Mouse (Mus musculus): ENCODE measurements at regions not wholly inside any gene's neighbourhood (a gene's known extent, or its start where the extent isn't known, plus 50 kb on each side); places are given as distances from the start of the nearest gene placed in this dataset.

GRCm38 (mm10) chr1:147186799-147187198 is 692.2 kb downstream of the Brinp3 start:
- H3K27me3 ChIP-seq (ENCODE audit: control insufficient read depth in 1 of 2, insufficient read depth in 2 of 2, low read length in 2 of 2): no peaks in the 10 kb centered on the region
- no peak for TF ChIP-seq MAZ (IDR thresholded peaks at IDR 0.05; ENCODE audit: low read depth, low read length)
- no peak for TF ChIP-seq E2F4 (IDR thresholded peaks at IDR 0.05; ENCODE audit: borderline replicate concordance, low read depth, low read length)
- TF ChIP-seq POLR2AphosphoS2 (IDR thresholded peaks at IDR 0.05; ENCODE audit: low read length): no peak
- no peak for TF ChIP-seq MAFK (IDR thresholded peaks at IDR 0.05; ENCODE audit: borderline replicate concordance, low read depth, low read length)
- no peak for TF ChIP-seq ZMIZ1 (IDR thresholded peaks at IDR 0.05; ENCODE audit: low read depth, low read length)
- TF ChIP-seq SMC3 (IDR thresholded peaks at IDR 0.05; ENCODE audit: low read depth, low read length): no peak
- TF ChIP-seq TCF12 (IDR thresholded peaks at IDR 0.05; ENCODE audit: low read depth, low read length): no peak
- TF ChIP-seq NELFE (IDR thresholded peaks at IDR 0.05; ENCODE audit: low read depth, low read length): no peak
- no peak for TF ChIP-seq POLR2AphosphoS5 (IDR thresholded peaks at IDR 0.05; ENCODE audit: borderline replicate concordance, low read depth, low read length)
- no peak for TF ChIP-seq ZC3H11A (IDR thresholded peaks at IDR 0.05; ENCODE audit: low read depth, low read length)
- no peak for TF ChIP-seq NRF1 (IDR thresholded peaks at IDR 0.05; ENCODE audit: insufficient read depth, low read depth, low read length, poor library complexity, severe bottlenecking)
- no peak for TF ChIP-seq POLR2A (IDR thresholded peaks at IDR 0.05; ENCODE audit: control insufficient read depth in 1 of 2, insufficient read depth in 1 of 2, low read depth in 1 of 2, low read length in 2 of 2, poor library complexity in 1 of 2)
- TF ChIP-seq UBTF (IDR thresholded peaks at IDR 0.05; ENCODE audit: borderline replicate concordance, insufficient read depth, low read depth, low read length): no peak
- no peak for TF ChIP-seq MAX (IDR thresholded peaks at IDR 0.05; ENCODE audit: low read length)
- TF ChIP-seq TBP (IDR thresholded peaks at IDR 0.05; ENCODE audit: low read depth, low read length): no peak
- no peak for TF ChIP-seq MYB (IDR thresholded peaks at IDR 0.05; ENCODE audit: low read depth, low read length)
- no peak for TF ChIP-seq ZKSCAN1 (IDR thresholded peaks at IDR 0.05; ENCODE audit: low read depth, low read length)
- H3K27ac ChIP-seq (ENCODE audit: control insufficient read depth, low read depth, low read length): no peak overlapping the region
- H3K36me3 ChIP-seq (ENCODE audit: control insufficient read depth in 1 of 2, insufficient read depth in 2 of 2, low read length in 2 of 2): no peaks in the 10 kb centered on the region
- H3K9me3 ChIP-seq (replicated peaks; ENCODE audit: insufficient read depth, low read length): no peaks in the 10 kb centered on the region
- no peak for DNase-seq (ENCODE audit: low read depth, low spot score)
- no peak overlapping the region for H3K4me3 ChIP-seq (ENCODE audit: control insufficient read depth in 1 of 2, insufficient read depth in 1 of 2, low read depth in 2 of 2, low read length in 2 of 2)
- H3K79me2 ChIP-seq (ENCODE audit: control insufficient read depth, insufficient read depth, low read length, poor library complexity): no peaks in the 10 kb centered on the region
- no peaks in the 10 kb centered on the region for H3K4me1 ChIP-seq (ENCODE audit: control insufficient read depth in 1 of 2, insufficient read depth in 2 of 2, low read length in 2 of 2)
- no peak overlapping the region for H3K9ac ChIP-seq (ENCODE audit: control insufficient read depth, low read depth, low read length, poor library complexity, severe bottlenecking)

- Histone ChIP-seq H3K27me3 (ENCODE audit: control insufficient read depth in 1 of 2, insufficient read depth in 2 of 2, low read length in 2 of 2) (no peaks in the 10 kb centered on the region), H3K27ac (ENCODE audit: control insufficient read depth, low read depth, low read length) (no peak overlapping the region), H3K4me1 (ENCODE audit: control insufficient read depth in 1 of 2, insufficient read depth in 2 of 2, low read length in 2 of 2) (no peaks in the 10 kb centered on the region), H3K9me3 (replicated peaks; ENCODE audit: insufficient read depth, low read length) (no peaks in the 10 kb centered on the region), H3K79me2 (ENCODE audit: control insufficient read depth, insufficient read depth, low read length, poor library complexity) (no peaks in the 10 kb centered on the region), H3K4me3 (ENCODE audit: control insufficient read depth in 1 of 2, insufficient read depth in 1 of 2, low read depth in 2 of 2, low read length in 2 of 2) (no peak overlapping the region), H3K36me3 (ENCODE audit: control insufficient read depth in 1 of 2, insufficient read depth in 2 of 2, low read length in 2 of 2) (no peaks in the 10 kb centered on the region), H3K9ac (ENCODE audit: control insufficient read depth, low read depth, low read length, poor library complexity, severe bottlenecking) (no peak overlapping the region)
- DNase-seq (ENCODE audit: low read depth, low spot score): no peak
- TF ChIP-seq SIN3A (IDR thresholded peaks at IDR 0.05; ENCODE audit: low read length) (no peak), ELF1 (IDR thresholded peaks at IDR 0.05; ENCODE audit: low read depth, low read length) (no peak), MAX (IDR thresholded peaks at IDR 0.05; ENCODE audit: low read length) (no peak), RAD21 (IDR thresholded peaks at IDR 0.05; ENCODE audit: low read depth, low read length) (no peak), JUND (IDR thresholded peaks at IDR 0.05; ENCODE audit: low read depth, low read length) (no peak), KAT2A (conservative IDR thresholded peaks at IDR 0.05; ENCODE audit: low read depth, low read length) (no peak), MYB (IDR thresholded peaks at IDR 0.05; ENCODE audit: low read depth, low read length) (no peak), SMC3 (IDR thresholded peaks at IDR 0.05; ENCODE audit: low read depth, low read length) (no peak), TAL1 (IDR thresholded peaks at IDR 0.05; ENCODE audit: low read length) (no peak), NRF1 (IDR thresholded peaks at IDR 0.05; ENCODE audit: insufficient read depth, low read depth, low read length, poor library complexity, severe bottlenecking) (no peak), USF2 (IDR thresholded peaks at IDR 0.05; ENCODE audit: borderline replicate concordance in 1 of 2, insufficient read depth in 1 of 2, low read depth in 1 of 2, low read length in 2 of 2) (no peak), MEF2A (IDR thresholded peaks at IDR 0.05; ENCODE audit: extremely low read depth, insufficient replicate concordance, low read depth, low read length, poor library complexity, severe bottlenecking) (no peak), GATA1 (IDR thresholded peaks at IDR 0.05; ENCODE audit: low read depth, low read length) (no peak), MAFK (IDR thresholded peaks at IDR 0.05; ENCODE audit: borderline replicate concordance, low read depth, low read length) (no peak), ZMIZ1 (IDR thresholded peaks at IDR 0.05; ENCODE audit: low read depth, low read length) (no peak), USF1 (IDR thresholded peaks at IDR 0.05; ENCODE audit: low read depth, low read length) (no peak), ETS1 (IDR thresholded peaks at IDR 0.05; ENCODE audit: low read depth, low read length) (no peak), BHLHE40 (IDR thresholded peaks at IDR 0.05; ENCODE audit: borderline replicate concordance, low read depth, low read length) (no peak), ZNF384 (IDR thresholded peaks at IDR 0.05; ENCODE audit: low read depth, low read length) (no peak)
Observed at GRCm38 (mm10) chr1:147187251-147188025, 692.9 kb downstream of the Brinp3 start.

Data from MEL (cell line).